Mouse (Mus musculus) liver, adult 2 months (tissue): ENCODE measurements at regions not wholly inside any gene's neighbourhood (a gene's known extent, or its start where the extent isn't known, plus 50 kb on each side); places are given as distances from the start of the nearest gene placed in this dataset.

Experiments used
- CTCF ChIP-seq: fragments of 200-500 bp; IDR thresholded peaks from 2 replicates; pipeline ENCODE4 v1.5.1; 2011; ENCODE audit warnings: low read depth, low read length, control low read depth
- POLR2A ChIP-seq: fragments of 200-500 bp; IDR thresholded peaks from 2 replicates; pipeline ENCODE4 v1.6.1; 2011; ENCODE audit warnings: low read length, control low read depth; ENCODE audit not compliant: insufficient read depth; ENCODE audit errors: extremely low read depth

DNA sequence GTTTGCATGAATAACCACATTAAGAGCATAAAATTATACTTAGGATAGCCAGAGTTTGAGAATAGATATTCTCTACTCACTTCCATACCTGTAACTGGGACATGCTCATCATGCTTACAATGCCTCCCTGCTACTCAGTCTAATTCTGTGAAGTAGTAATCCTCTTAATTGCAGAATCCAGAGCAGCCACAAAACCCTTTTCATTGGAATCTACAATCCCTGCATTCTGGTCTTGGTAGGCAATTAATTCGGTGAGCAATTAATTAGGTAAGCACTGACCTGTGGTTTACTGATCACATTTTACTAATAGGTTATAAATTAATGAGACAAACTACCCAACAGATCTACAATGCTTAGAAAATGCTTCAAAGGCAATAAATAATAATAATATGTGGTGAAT is 316.5 kb upstream of the Sema3a start:
- TF ChIP-seq CTCF (no peak), POLR2A (no peak)
